ENCODE assay signal across 26 mouse cellular contexts in the genomic region with DNA sequence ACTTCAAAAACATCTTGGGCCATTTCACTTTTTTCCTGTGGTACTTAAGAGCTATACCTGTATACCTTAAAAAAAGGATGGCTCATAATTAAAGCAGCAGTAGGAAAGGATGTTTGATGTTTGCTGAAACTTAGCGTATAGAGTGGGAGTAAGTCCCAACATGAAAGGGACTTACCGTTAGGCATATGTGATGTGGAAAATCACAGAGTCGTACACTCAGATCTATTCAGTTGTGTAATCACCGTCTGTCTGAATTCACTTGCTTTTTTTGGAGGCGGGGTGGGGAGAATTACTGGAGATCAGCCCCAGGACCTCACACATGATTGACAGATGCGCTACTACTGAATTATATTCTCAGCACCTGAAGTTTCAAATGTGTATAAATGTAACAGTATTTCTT.
DNase-seq lines count a peak whose midpoint lies in the region; ATAC-seq and TF ChIP-seq lines count a peak whose summit lies in the region.
"Had no signal": no experiment of that assay in that cellular context is flagged by ENCODE, and none has a peak within 500 bp of the region (broad histone marks: within the 10 kb centered on the region; RNA-seq: fewer than 3 reads in every experiment).

No protein-coding gene starts in this region.

- peak; percentile 47; the same call in 1 of the 2 replicates for ATAC-seq in forebrain, embryonic 16.5 days
- no peak for ATAC-seq in forebrain, embryonic 13.5 days
- ATAC-seq: intestine, embryonic 15.5 days; Patski had no signal

- no peak overlapping the region for H3K4me3 ChIP-seq in forebrain, embryonic 16.5 days (replicated peaks; ENCODE audit: low read length)
- H3K4me3 ChIP-seq in forebrain, embryonic 13.5 days: no peak overlapping the region
- no peak overlapping the region; the same call in 1 of the 2 replicates for H3K4me3 ChIP-seq in layer of hippocampus, adult 2 months
- H3K4me3 ChIP-seq: heart, embryonic 10.5 days; heart, embryonic 15.5 days; intestine, embryonic 15.5 days; limb, embryonic 13.5 days; lung, embryonic 15.5 days; neural tube, embryonic 13.5 days had no signal

- H3K9me3 ChIP-seq in forebrain, embryonic 16.5 days (ENCODE audit: control insufficient read depth, low read length): no peaks in the 10 kb centered on the region
- no peaks in the 10 kb centered on the region for H3K9me3 ChIP-seq in forebrain, embryonic 13.5 days (replicated peaks)
- H3K9me3 ChIP-seq: heart, embryonic 10.5 days; heart, embryonic 15.5 days; intestine, embryonic 15.5 days; limb, embryonic 13.5 days; lung, embryonic 15.5 days; neural tube, embryonic 13.5 days had no signal

- peaks cover 3% of the 10 kb centered on the region; the same call in 1 of the 2 replicates for H3K36me3 ChIP-seq in forebrain, embryonic 16.5 days (ENCODE audit: control insufficient read depth, insufficient read depth)
- peaks cover 15% of the 10 kb centered on the region; the same call in 1 of the 2 replicates for H3K36me3 ChIP-seq in forebrain, embryonic 13.5 days (ENCODE audit: poor library complexity, severe bottlenecking)
- H3K36me3 ChIP-seq: heart, embryonic 10.5 days; heart, embryonic 15.5 days; intestine, embryonic 15.5 days; lung, embryonic 15.5 days had no signal

- H3K4me2 ChIP-seq in forebrain, embryonic 16.5 days (ENCODE audit: low read length): no peak overlapping the region
- no peak overlapping the region for H3K4me2 ChIP-seq in forebrain, embryonic 13.5 days
- H3K4me2 ChIP-seq: heart, embryonic 15.5 days; hindbrain, embryonic 14.5 days; intestine, embryonic 15.5 days; limb, embryonic 13.5 days; liver, embryonic 11.5 days; lung, embryonic 15.5 days; midbrain, embryonic 11.5 days; neural tube, embryonic 13.5 days had no signal

- peak; percentile 22 to 23 for DNase-seq in cerebellum, postnatal 10 days
- no peak for DNase-seq in cerebellum, adult 11 months
- peak in 1 of 2 experiments; percentile 28 for DNase-seq in layer of hippocampus, adult 2 months (ENCODE audit: low spot score in 2 of 2)
- DNase-seq in layer of hippocampus, postnatal 25 days (ENCODE audit: extremely low spot score in 1 of 2, low spot score in 1 of 2): no peak
- peak; percentile 65 for DNase-seq in brain, adult 2 months (ENCODE audit: low read depth, low spot score)
- no peak for DNase-seq in yolk sac, embryonic 10.5 days (ENCODE audit: low spot score)
- DNase-seq: adrenal gland, postnatal 10 days; cerebellum, adult 18-20 months; cerebellum, postnatal 14 days; gastrocnemius, postnatal 10 days; heart, postnatal 36 days; kidney, adult 2 months; kidney, postnatal 36 days; lung, postnatal 36 days had no signal

- no peak overlapping the region for H3K9ac ChIP-seq in forebrain, embryonic 16.5 days (replicated peaks; ENCODE audit: low read depth, low read length)
- H3K9ac ChIP-seq in forebrain, embryonic 13.5 days: no peak overlapping the region
- H3K9ac ChIP-seq: heart, embryonic 15.5 days; hindbrain, embryonic 14.5 days; intestine, embryonic 15.5 days; limb, embryonic 13.5 days; lung, embryonic 15.5 days; neural tube, embryonic 13.5 days had no signal

- H3K4me1 ChIP-seq in forebrain, embryonic 16.5 days (replicated peaks; ENCODE audit: control insufficient read depth, insufficient read depth, low read length): peaks cover 3% of the 10 kb centered on the region; the same call in 1 of the 2 replicates
- 0 out of 2 replicates have a peak, but pooled peaks cover 5% of the 10 kb centered on the region for H3K4me1 ChIP-seq in forebrain, embryonic 13.5 days
- H3K4me1 ChIP-seq: intestine, embryonic 15.5 days; limb, embryonic 13.5 days; lung, embryonic 15.5 days; neural tube, embryonic 13.5 days had no signal

- H3K27ac ChIP-seq in forebrain, embryonic 16.5 days (ENCODE audit: low read length): no peak overlapping the region
- H3K27ac ChIP-seq in forebrain, embryonic 13.5 days: no peak overlapping the region
- H3K27ac ChIP-seq in layer of hippocampus, adult 2 months: peak overlapping the region; percentile 66
- H3K27ac ChIP-seq: heart, embryonic 10.5 days; heart, embryonic 15.5 days; hindbrain, embryonic 14.5 days; intestine, embryonic 15.5 days; limb, embryonic 13.5 days; lung, embryonic 15.5 days; neural tube, embryonic 13.5 days had no signal

- H3K27me3 ChIP-seq in forebrain, embryonic 16.5 days (replicated peaks; ENCODE audit: control insufficient read depth, insufficient read depth, low read length): no peaks in the 10 kb centered on the region
- H3K27me3 ChIP-seq in forebrain, embryonic 13.5 days: no peaks in the 10 kb centered on the region
- H3K27me3 ChIP-seq: heart, embryonic 15.5 days; intestine, embryonic 15.5 days; limb, embryonic 13.5 days; lung, embryonic 15.5 days; neural tube, embryonic 13.5 days; Patski had no signal

- TF ChIP-seq CTCF in layer of hippocampus, adult 2 months (conservative IDR thresholded peaks at IDR 0.05): no peak

- 50% methylated on average over 6 of the region's 6 CpGs for WGBS in forebrain, embryonic 16.5 days
- 66% methylated on average over 6 of the region's 6 CpGs for WGBS in forebrain, embryonic 13.5 days

Comparison
In these comparisons a context has a peak if more than half of its experiments do, and no peak if none do; other contexts are left out.
1. DNase-seq: peak in cerebellum, postnatal 10 days (2 of 2) and brain, adult 2 months (single experiment); none in cerebellum, adult 11 months (single experiment), layer of hippocampus, postnatal 25 days (0 of 2) and yolk sac, embryonic 10.5 days (single experiment).